Mouse (Mus musculus) heart, embryonic 15.5 days (tissue): ENCODE results near the gene Oat. TPM values are rescaled to one million over a fixed set of nuclear protein-coding genes. Genes with fewer than 3 reads are reported as not detected.

Source experiments
- ATAC-seq: fragments of 200-750 bp; cut with Nextera tagmentation; replicated peaks from 2 replicates; pipeline ENCODE4 v1.8.0; 2017; ENCODE audit warnings: low read depth, moderate TSS enrichment; ENCODE audit not compliant: insufficient number of reproducible peaks, insufficient read depth, low FRiP score
- H3K27ac ChIP-seq: fragments of 300-500 bp; sonication (generic); 2 replicates; pipeline ENCODE4 v1.5.1; 2015; ENCODE audit warnings: mild to moderate bottlenecking, inconsistent platforms
- H3K27me3 ChIP-seq: fragments of 300-500 bp; sonication (generic); 2 replicates; pipeline ENCODE4 v1.6.1; 2015; ENCODE audit warnings: inconsistent platforms
- H3K36me3 ChIP-seq: fragments of 300-500 bp; sonication (generic); 2 replicates; pipeline ENCODE4 v1.6.1; 2015; ENCODE audit warnings: mild to moderate bottlenecking, inconsistent platforms
- H3K4me1 ChIP-seq: fragments of 300-500 bp; sonication (generic); replicated peaks from 2 replicates; pipeline ENCODE4 v1.6.1; 2015; ENCODE audit warnings: inconsistent platforms
- H3K4me2 ChIP-seq: fragments of 300-500 bp; sonication (generic); 2 replicates; pipeline ENCODE4 v1.6.1; 2015; ENCODE audit warnings: inconsistent platforms, mild to moderate bottlenecking, moderate library complexity
- H3K4me3 ChIP-seq: fragments of 300-500 bp; sonication (generic); 2 replicates; pipeline ENCODE4 v1.5.1; 2015; ENCODE audit warnings: mild to moderate bottlenecking, inconsistent platforms
- H3K9ac ChIP-seq: fragments of 300-500 bp; sonication (generic); 2 replicates; pipeline ENCODE4 v1.6.1; 2015; ENCODE audit warnings: mild to moderate bottlenecking, inconsistent platforms
- H3K9me3 ChIP-seq: fragments of 300-500 bp; sonication (generic); replicated peaks from 2 replicates; pipeline ENCODE4 v1.6.1; 2016; ENCODE audit warnings: inconsistent platforms
- WGBS: fragments of 180-500 bp; shearing (Covaris S2); methylation state at CpG from one replicate; pipeline ENCODE4 v1.1.7; 2015; ENCODE audit warnings: mixed read lengths; 5-methylcytosine and 5-hydroxymethylcytosine counted together
- polyA plus RNA-seq: library from polyadenylated mRNA; unstranded; fragments of >200 nt; fragmentation: Nextera tagmentation; extraction: Ambion mirVana; gene quantifications from 2 replicates; pipeline ENCODE4 v1.2.1, GENCODE M21; 2015

The Oat gene
- polyA plus RNA-seq, 1 experiment from 2014 or later: 186 TPM

GRCm38 (mm10) chr7:132605689-132606088 lies 29.5 kb upstream of the Oat start:
- H3K36me3 ChIP-seq: no peaks in the 10 kb centered on the region
- ATAC-seq: no peak
- H3K27ac ChIP-seq: no peak overlapping the region
- H3K27me3 ChIP-seq: peaks cover 42% of the 10 kb centered on the region
- H3K9ac ChIP-seq: no peak overlapping the region
- WGBS: 58% methylated on average over 5 of the region's 5 CpGs
- H3K9me3 ChIP-seq: no peaks in the 10 kb centered on the region
- H3K4me2 ChIP-seq: no peak overlapping the region
- H3K4me3 ChIP-seq: no peak overlapping the region
- H3K4me1 ChIP-seq: no peaks in the 10 kb centered on the region; the same call in 1 of the 2 replicates

DNA sequence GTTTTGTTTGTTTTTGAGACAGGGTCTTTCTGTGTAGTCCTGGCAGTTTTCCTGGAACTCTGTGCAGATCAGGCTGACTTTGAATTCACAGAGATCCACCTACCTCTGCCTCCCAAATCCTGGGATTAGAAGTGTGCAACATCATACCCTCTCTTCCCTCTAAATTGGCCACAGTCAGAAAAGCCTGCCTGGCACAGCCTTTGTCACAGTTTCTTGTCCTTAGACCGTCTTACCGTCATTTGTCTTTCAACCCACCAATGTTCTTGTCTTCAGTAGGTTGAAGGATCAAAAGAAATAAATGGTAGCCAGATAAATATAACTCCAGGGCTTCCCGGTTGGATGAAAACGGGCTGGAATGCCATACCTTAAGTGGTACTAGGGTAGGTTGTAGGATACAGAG lies 28.5 kb upstream of the Oat start:
- Histone ChIP-seq H3K9ac (no peak overlapping the region), H3K27me3 (peaks cover 52% of the 10 kb centered on the region), H3K27ac (no peak overlapping the region), H3K36me3 (no peaks in the 10 kb centered on the region), H3K4me3 (no peak overlapping the region), H3K4me2 (no peak overlapping the region), H3K4me1 (peaks cover 4% of the 10 kb centered on the region), H3K9me3 (no peaks in the 10 kb centered on the region)
- no peak for ATAC-seq
- WGBS: 77% methylated on average over 4 of the region's 4 CpGs

GRCm38 (mm10) chr7:132600926-132601325 lies 24.7 kb upstream of the Oat start:
- Histone ChIP-seq H3K27ac (no peak overlapping the region), H3K36me3 (no peaks in the 10 kb centered on the region), H3K4me2 (no peak overlapping the region), H3K27me3 (peaks cover 85% of the 10 kb centered on the region), H3K4me1 (peaks cover 31% of the 10 kb centered on the region), H3K9ac (no peak overlapping the region), H3K4me3 (no peak overlapping the region), H3K9me3 (no peaks in the 10 kb centered on the region)
- no peak for ATAC-seq
- 19% methylated on average over 8 of the region's 8 CpGs for WGBS

GRCm38 (mm10) chr7:132600026-132600425 lies 23.8 kb upstream of the Oat start:
- no peak for ATAC-seq
- Histone ChIP-seq H3K27me3 (peaks cover 91% of the 10 kb centered on the region), H3K4me1 (peaks cover 31% of the 10 kb centered on the region), H3K4me2 (peak overlapping the region; percentile 93), H3K27ac (no peak overlapping the region), H3K36me3 (no peaks in the 10 kb centered on the region), H3K9ac (0 out of 2 replicates have a peak overlapping the region, but pooled peaks have one; percentile 34), H3K9me3 (no peaks in the 10 kb centered on the region), H3K4me3 (peak overlapping the region; percentile 49)
- 8% methylated on average over 9 of the region's 9 CpGs for WGBS

DNA sequence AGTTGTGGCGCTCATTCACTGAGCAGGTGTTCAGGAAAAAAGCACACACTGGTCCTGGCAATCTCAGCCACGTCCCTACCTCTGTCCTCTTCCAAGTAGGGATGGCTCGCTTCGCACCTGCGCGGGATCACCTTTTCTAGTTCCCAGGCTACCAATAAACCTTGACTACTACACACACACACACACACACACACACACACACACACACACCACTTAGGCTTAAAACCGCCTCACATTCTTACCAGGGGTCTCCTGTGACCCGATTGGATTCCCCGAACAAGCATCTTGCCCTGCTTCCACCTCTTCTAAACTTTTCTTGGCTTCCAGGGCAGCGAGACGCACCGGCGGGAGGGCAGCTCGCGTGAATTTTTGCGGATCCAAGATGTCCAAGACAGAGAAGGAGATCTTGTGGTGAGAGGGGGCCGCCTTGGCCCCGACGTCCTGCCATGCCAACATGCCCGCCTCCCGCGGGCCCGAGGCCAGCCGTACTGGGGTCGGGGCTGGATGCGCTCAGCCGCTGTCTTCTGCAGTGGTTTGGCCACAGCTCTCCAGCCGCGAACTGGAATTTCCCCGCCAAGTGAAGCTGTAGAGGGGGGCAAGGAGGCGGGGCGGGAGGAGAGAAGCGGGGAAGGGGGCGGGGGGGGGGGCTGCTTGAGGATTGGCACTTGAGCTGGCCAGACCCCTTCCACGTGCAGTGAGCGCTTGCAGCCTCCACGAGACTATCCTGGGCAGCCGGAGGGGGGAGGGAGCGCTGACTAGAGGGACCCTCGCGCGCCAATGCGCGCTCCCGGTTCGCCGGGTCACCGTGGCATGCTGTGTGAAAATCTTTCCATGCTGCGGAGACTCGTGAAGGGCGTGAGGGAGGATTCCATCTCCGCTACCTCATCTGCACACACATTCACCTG lies 23.1 kb upstream of the Oat start, which contains the start of gene Nkx1-2:
TSS of gene Nkx1-2 (minus strand) at position 567 of the 905 bp plus-strand sequence.
- WGBS: under 1% methylated on average over 51 of the region's 52 CpGs
- H3K9me3 ChIP-seq: no peaks in the 10 kb centered on the region
- no peaks in the 10 kb centered on the region for H3K36me3 ChIP-seq
- peak within 1 kb of the TSS; percentile 34 for H3K9ac ChIP-seq
- H3K4me1 ChIP-seq: peaks cover 31% of the 10 kb centered on the region
- peak within 1 kb of the TSS; percentile 93 for H3K4me2 ChIP-seq
- H3K4me3 ChIP-seq: peak within 1 kb of the TSS; percentile 58
- no peak for ATAC-seq
- peaks cover 91% of the 10 kb centered on the region for H3K27me3 ChIP-seq
- no peak within 1 kb of the TSS for H3K27ac ChIP-seq

- peaks cover 31% of the 10 kb centered on the region for H3K4me1 ChIP-seq
- WGBS: 1% methylated on average over 60 of the region's 60 CpGs
- peaks cover 80% of the 10 kb centered on the region for H3K27me3 ChIP-seq
- no peaks in the 10 kb centered on the region for H3K36me3 ChIP-seq
- no peak for ATAC-seq
- peak overlapping the region; percentile 58 for H3K4me3 ChIP-seq
- H3K4me2 ChIP-seq: peak overlapping the region; percentile 93
- no peaks in the 10 kb centered on the region for H3K9me3 ChIP-seq
- H3K9ac ChIP-seq: peak overlapping the region; percentile 56
- no peak overlapping the region for H3K27ac ChIP-seq
These were observed 21.2 kb upstream of the Oat start for GRCm38 (mm10) chr7:132597251-132598041.

DNA sequence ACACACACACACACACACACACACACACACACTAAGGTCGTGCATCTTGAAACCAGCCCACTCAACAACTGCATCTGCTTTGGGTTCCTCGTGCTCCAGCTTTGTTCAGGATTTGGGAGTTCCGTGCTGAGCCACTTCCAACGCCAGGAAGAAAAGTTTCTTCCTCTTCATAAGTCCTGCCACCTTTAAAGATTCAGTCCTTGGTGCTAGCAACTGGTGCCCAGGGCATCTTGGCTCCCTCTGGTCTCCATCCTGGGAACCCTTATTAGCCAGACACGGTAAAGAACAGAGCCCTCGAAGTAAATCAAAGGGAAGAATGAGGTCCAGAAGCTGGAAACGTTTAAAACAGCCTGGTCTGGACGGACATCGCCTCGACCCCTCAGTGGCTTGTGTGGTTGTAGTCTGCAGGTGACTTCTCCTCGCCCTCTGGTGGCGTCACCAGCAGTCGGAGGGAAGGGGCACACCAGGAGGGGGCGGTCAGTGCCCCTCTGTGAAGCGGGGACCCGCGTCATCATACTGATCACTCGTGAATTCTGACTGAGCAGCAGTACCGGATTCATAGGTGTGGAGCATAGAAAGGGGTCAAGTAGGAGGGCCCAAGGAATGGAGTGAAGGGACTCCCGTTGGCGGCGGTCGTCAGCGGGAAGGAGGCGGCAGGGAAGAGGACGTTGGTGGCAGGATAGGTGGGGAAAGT lies 20.5 kb upstream of the Oat start:
- Histone ChIP-seq H3K27ac (no peak overlapping the region), H3K4me3 (peak overlapping the region; percentile 58), H3K9me3 (no peaks in the 10 kb centered on the region), H3K4me2 (peak overlapping the region; percentile 93), H3K9ac (peak overlapping the region; percentile 56; the same call in 1 of the 2 replicates), H3K36me3 (no peaks in the 10 kb centered on the region), H3K27me3 (peaks cover 73% of the 10 kb centered on the region), H3K4me1 (peaks cover 31% of the 10 kb centered on the region)
- 10% methylated on average over 26 of the region's 26 CpGs for WGBS
- ATAC-seq: no peak

- no peaks in the 10 kb centered on the region for H3K36me3 ChIP-seq
- peaks cover 64% of the 10 kb centered on the region for H3K27me3 ChIP-seq
- H3K9me3 ChIP-seq: no peaks in the 10 kb centered on the region
- ATAC-seq: no peak
- H3K4me2 ChIP-seq: no peak overlapping the region
- no peak overlapping the region for H3K9ac ChIP-seq
- no peak overlapping the region for H3K4me3 ChIP-seq
- H3K27ac ChIP-seq: no peak overlapping the region
- 77% methylated on average over 3 of the region's 3 CpGs for WGBS
- peaks cover 31% of the 10 kb centered on the region for H3K4me1 ChIP-seq
These were observed 19.6 kb upstream of the Oat start for GRCm38 (mm10) chr7:132595787-132596186.

GRCm38 (mm10) chr7:132594325-132594724 lies 18.1 kb upstream of the Oat start:
- no peak for ATAC-seq
- peaks cover 49% of the 10 kb centered on the region for H3K27me3 ChIP-seq
- H3K27ac ChIP-seq: no peak overlapping the region
- H3K4me2 ChIP-seq: no peak overlapping the region
- no peak overlapping the region for H3K9ac ChIP-seq
- H3K4me1 ChIP-seq: peaks cover 24% of the 10 kb centered on the region
- H3K36me3 ChIP-seq: no peaks in the 10 kb centered on the region
- WGBS: 82% methylated on average over 2 of the region's 2 CpGs
- no peak overlapping the region for H3K4me3 ChIP-seq
- no peaks in the 10 kb centered on the region for H3K9me3 ChIP-seq

DNA sequence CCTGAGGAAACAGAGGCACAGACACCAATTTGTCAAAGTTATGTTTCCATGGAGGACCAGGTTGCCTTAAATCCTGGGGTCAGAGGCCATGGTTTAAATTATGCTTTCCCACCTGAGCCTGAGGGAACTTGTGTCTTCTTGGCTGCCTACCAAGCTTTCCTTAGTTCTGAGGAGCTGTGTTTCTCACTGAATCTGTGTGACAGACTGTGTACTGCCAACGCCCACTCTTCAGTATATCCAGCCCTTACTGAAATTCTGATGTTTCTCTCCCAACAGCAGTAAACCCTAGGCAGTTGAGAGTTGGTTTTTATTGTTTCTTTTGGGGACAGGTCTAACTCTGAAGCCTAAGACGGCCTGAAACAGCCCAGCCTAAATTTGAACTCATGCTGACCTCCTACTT lies 17.6 kb upstream of the Oat start:
- H3K27me3 ChIP-seq: peaks cover 43% of the 10 kb centered on the region

GRCm38 (mm10) chr7:132589610-132590009 lies 13.4 kb upstream of the Oat start:
- Histone ChIP-seq H3K27ac (no peak overlapping the region), H3K4me3 (no peak overlapping the region), H3K4me1 (peaks cover 4% of the 10 kb centered on the region), H3K27me3 (0 out of 2 replicates have a peak, but pooled peaks cover 5% of the 10 kb centered on the region), H3K4me2 (no peak overlapping the region), H3K36me3 (no peaks in the 10 kb centered on the region), H3K9ac (no peak overlapping the region), H3K9me3 (no peaks in the 10 kb centered on the region)
- no peak for ATAC-seq
- whole genome bisulfite sequencing: 54% methylated on average over 5 of the region's 5 CpGs

More for the DNA sequence above, 17.6 kb upstream of the Oat start:
- peaks cover 21% of the 10 kb centered on the region for H3K4me1 ChIP-seq
- no peak overlapping the region for H3K27ac ChIP-seq
- H3K9ac ChIP-seq: no peak overlapping the region
- no peaks in the 10 kb centered on the region for H3K36me3 ChIP-seq
- 74% methylated on average over 2 of the region's 2 CpGs for WGBS
- ATAC-seq: no peak
- H3K4me2 ChIP-seq: no peak overlapping the region
- H3K4me3 ChIP-seq: no peak overlapping the region
- no peaks in the 10 kb centered on the region for H3K9me3 ChIP-seq
